Mouse (Mus musculus) G1E (cell line): ENCODE data around the gene Phox2a.

Experiments
- CTCF ChIP-seq: IDR thresholded peaks from 2 replicates; pipeline ENCODE4 v1.5.1; 2012; ENCODE audit warnings: low read depth, low read length, inconsistent platforms, mixed read lengths
- GATA1 ChIP-seq: IDR thresholded peaks from 2 replicates; pipeline ENCODE4 v1.6.1; 2012; ENCODE audit warnings: borderline replicate concordance, low read length, inconsistent platforms, mixed read lengths
- GATA2 ChIP-seq: IDR thresholded peaks from 2 replicates; pipeline ENCODE4 v1.6.1; 2012; ENCODE audit warnings: low read depth, low read length, inconsistent platforms, borderline replicate concordance
- POLR2AphosphoS5 ChIP-seq: IDR thresholded peaks from 2 replicates; pipeline ENCODE4 v1.6.1; 2012; ENCODE audit warnings: low read depth, low read length, inconsistent platforms; ENCODE audit not compliant: insufficient replicate concordance
- TAL1 ChIP-seq: conservative IDR thresholded peaks from 2 replicates; pipeline ENCODE4 v1.6.1; 2012; ENCODE audit warnings: low read depth, low read length, inconsistent platforms, mixed read lengths

- TF ChIP-seq CTCF (no peak), GATA1 (no peak), POLR2AphosphoS5 (no peak), TAL1 (no peak), GATA2 (no peak)
Observed at GRCm38 (mm10) chr7:101860978-101861377, 42.9 kb downstream of the Phox2a start.
